Mouse (Mus musculus): Measurements from ENCODE around the gene Mid1.
"Not testable (repeated sequence)": the region's sequence is repeated elsewhere in the genome, so short reads cannot be mapped to it uniquely, and the experiment has no call there.

The Mid1 gene

GRCm38 (mm10) chrX:169930868-169931267 lies 245.9 kb downstream of the Mid1 start:
- POLR2A ChIA-PET = interaction anchor here in 1 of 4 experiments (1.3 to 2.1 kb wide), 3 partner anchors 15 to 39 kb away, joined by 5 to 6 read pairs (median 5); no protein-coding TSS in a partner anchor
- CTCF ChIA-PET = interaction anchor here in 1 of 4 experiments (1.0 kb wide), 1 partner anchor 11 kb away, joined by 4 read pairs; no protein-coding TSS in a partner anchor

- CTCF ChIA-PET = no interaction called here
- POLR2A ChIA-PET = no interaction called here
Measured at GRCm38 (mm10) chrX:169933228-169933627, 248.2 kb downstream of the Mid1 start.

- ChIA-PET POLR2A (no interaction called here), CTCF (no interaction called here)
Measured at GRCm38 (mm10) chrX:169937119-169937719, 252.2 kb downstream of the Mid1 start.

GRCm38 (mm10) chrX:169940531-169940930 lies 255.5 kb downstream of the Mid1 start:
- POLR2A ChIA-PET = no interaction called here
- CTCF ChIA-PET = no interaction called here

- ChIA-PET CTCF (no interaction called here), POLR2A (no interaction called here)
Measured at GRCm38 (mm10) chrX:169950596-169950995, 265.6 kb downstream of the Mid1 start.

GRCm38 (mm10) chrX:169969337-169969736 lies 284.3 kb downstream of the Mid1 start:
- ChIA-PET CTCF (interaction anchor here in 1 of 4 experiments (0.6 to 1.1 kb wide), 2 partner anchors 48 to 174 kb away, joined by 3 to 4 read pairs; no protein-coding TSS in a partner anchor), POLR2A (interaction anchor here in 1 of 4 experiments (0.7 to 1.3 kb wide), 5 partner anchors 39 to 58 kb away, joined by 3 to 14 read pairs (median 7); no protein-coding TSS in a partner anchor)

GRCm38 (mm10) chrX:169969765-169970164 lies 284.8 kb downstream of the Mid1 start:
- POLR2A ChIA-PET = interaction anchor here in 1 of 4 experiments (0.7 to 1.3 kb wide), 5 partner anchors 39 to 58 kb away, joined by 3 to 14 read pairs (median 7); no protein-coding TSS in a partner anchor
- CTCF ChIA-PET = interaction anchor here in 1 of 4 experiments (1.1 kb wide), 1 partner anchor 49 kb away, joined by 3 read pairs; no protein-coding TSS in a partner anchor

- CTCF ChIA-PET, POLR2A ChIA-PET: not testable (repeated sequence)
Measured at GRCm38 (mm10) chrX:169970546-169970945, 285.5 kb downstream of the Mid1 start.

GRCm38 (mm10) chrX:169971562-169971961 lies 286.6 kb downstream of the Mid1 start:
- POLR2A ChIA-PET, CTCF ChIA-PET: not testable (repeated sequence)

GRCm38 (mm10) chrX:169972131-169972530 lies 287.1 kb downstream of the Mid1 start:
- POLR2A ChIA-PET, CTCF ChIA-PET: not testable (repeated sequence)

- CTCF ChIA-PET, POLR2A ChIA-PET: not testable (repeated sequence)
Measured at GRCm38 (mm10) chrX:169972791-169973494, 287.9 kb downstream of the Mid1 start.

GRCm38 (mm10) chrX:169973806-169974205 lies 288.8 kb downstream of the Mid1 start:
- CTCF ChIA-PET, POLR2A ChIA-PET: not testable (repeated sequence)

- POLR2A ChIA-PET = not testable (repeated sequence)
Measured at GRCm38 (mm10) chrX:169974456-169974855, 289.5 kb downstream of the Mid1 start.

GRCm38 (mm10) chrX:169974974-169975373 lies 290.0 kb downstream of the Mid1 start:
- POLR2A ChIA-PET, CTCF ChIA-PET: not testable (repeated sequence)

More at GRCm38 (mm10) chrX:169974456-169974855, 289.5 kb downstream of the Mid1 start:
- CTCF ChIA-PET = not testable (repeated sequence)

- POLR2A ChIA-PET, CTCF ChIA-PET: not testable (repeated sequence)
Measured at GRCm38 (mm10) chrX:169975681-169976131, 290.7 kb downstream of the Mid1 start.

GRCm38 (mm10) chrX:169976340-169976739 lies 291.3 kb downstream of the Mid1 start:
- CTCF ChIA-PET, POLR2A ChIA-PET: not testable (repeated sequence)

- POLR2A ChIA-PET, CTCF ChIA-PET: not testable (repeated sequence)
Measured at GRCm38 (mm10) chrX:169977856-169978435, 292.9 kb downstream of the Mid1 start.

GRCm38 (mm10) chrX:169978436-169979381 lies 293.7 kb downstream of the Mid1 start:
- CTCF ChIA-PET, POLR2A ChIA-PET: not testable (repeated sequence)

GRCm38 (mm10) chrX:169979461-169980202 lies 294.6 kb downstream of the Mid1 start:
- CTCF ChIA-PET, POLR2A ChIA-PET: not testable (repeated sequence)

Measured in embryonic stem cell, embryonic (primary cell).